Mouse (Mus musculus) frontal cortex, adult 2 months (tissue): ENCODE data around the gene Wdr38. TPM values are rescaled to one million over a fixed set of nuclear protein-coding genes. Genes with fewer than 3 reads are reported as not detected.
"Not testable (repeated sequence)": the region's sequence is repeated elsewhere in the genome, so short reads cannot be mapped to it uniquely, and the experiment has no call there.

Source experiments
- DNase-seq, 2 experiments: peaks; one replicate each; pipeline ENCODE4 v3.0.0; 2022; ENCODE audit warnings: low spot score in 1 of 2; ENCODE audit errors: extremely low spot score in 1 of 2
- polyA plus RNA-seq: library from polyadenylated mRNA; depleted of rRNA; stranded (reverse); fragments of >200 nt; gene quantifications from 2 replicates; pipeline ENCODE4 v1.2.3, GENCODE M21; 2012

Gene Wdr38
- polyA plus RNA-seq, 1 experiment: 1.00 TPM

- DNase-seq: no peak
Observed at GRCm38 (mm10) chr2:38988929-38989328, 8.3 kb upstream of the Wdr38 start.

GRCm38 (mm10) chr2:38992004-38992403 lies 5.3 kb upstream of the Wdr38 start:
- no peak for DNase-seq

- peak in 1 of 2 experiments; percentile 45 for DNase-seq
Observed at GRCm38 (mm10) chr2:38992452-38992851, 4.8 kb upstream of the Wdr38 start.

GRCm38 (mm10) chr2:38999381-38999780 lies 2.1 kb downstream of the Wdr38 start:
- DNase-seq: no peak

GRCm38 (mm10) chr2:38999910-39000586 lies 2.8 kb downstream of the Wdr38 start:
- no peak for DNase-seq

GRCm38 (mm10) chr2:39000587-39000919 lies 3.3 kb downstream of the Wdr38 start:
- no peak for DNase-seq

GRCm38 (mm10) chr2:39001866-39002265 lies 4.6 kb downstream of the Wdr38 start:
- DNase-seq: no peak

- DNase-seq: no peak
Observed at GRCm38 (mm10) chr2:39003106-39003505, 5.8 kb downstream of the Wdr38 start.

- DNase-seq: no peak
Observed at GRCm38 (mm10) chr2:39003512-39003911, 6.2 kb downstream of the Wdr38 start.

- no peak for DNase-seq
Observed at GRCm38 (mm10) chr2:39004372-39004771, 7.1 kb downstream of the Wdr38 start.

GRCm38 (mm10) chr2:39004880-39005435 lies 7.7 kb downstream of the Wdr38 start, which contains the start of gene Arpc5l:
TSS of gene Arpc5l (plus strand) at chr2:39005348.
- peak; percentile 84 to 94 for DNase-seq

- DNase-seq: peak in 1 of 2 experiments; percentile 56
Observed at GRCm38 (mm10) chr2:39005574-39006079, 8.4 kb downstream of the Wdr38 start, which contains the start of gene Rpl35. TSS of gene Rpl35 (minus strand) at chr2:39005624.

GRCm38 (mm10) chr2:39006149-39006730 lies 9.0 kb downstream of the Wdr38 start:
- no peak for DNase-seq

GRCm38 (mm10) chr2:39007865-39008264 lies 10.6 kb downstream of the Wdr38 start:
- DNase-seq: peak; percentile 87 to 96

GRCm38 (mm10) chr2:39008350-39008851 lies 11.1 kb downstream of the Wdr38 start:
- peak in 1 of 2 experiments; percentile 30 for DNase-seq

GRCm38 (mm10) chr2:39008954-39009365 lies 11.7 kb downstream of the Wdr38 start:
- DNase-seq: peak in 1 of 2 experiments; percentile 72

- DNase-seq: not testable (repeated sequence)
Observed at GRCm38 (mm10) chr2:39010144-39010543, 12.9 kb downstream of the Wdr38 start.

GRCm38 (mm10) chr2:39011264-39011663 lies 14.0 kb downstream of the Wdr38 start:
- DNase-seq: no peak

- DNase-seq: no peak
Observed at GRCm38 (mm10) chr2:39011971-39012370, 14.7 kb downstream of the Wdr38 start.

GRCm38 (mm10) chr2:39012768-39013279 lies 15.5 kb downstream of the Wdr38 start:
- no peak for DNase-seq

GRCm38 (mm10) chr2:39016581-39016980 lies 19.3 kb downstream of the Wdr38 start:
- no peak for DNase-seq
